Mouse (Mus musculus): ENCODE results near the gene Hemk1. TPM values are rescaled to one million over a fixed set of nuclear protein-coding genes. Genes with fewer than 3 reads are reported as not detected.
A peak's percentile ranks its signal among the peaks of the same experiment; 100 is the strongest.

Gene Hemk1
- 15.2 and 17.2 TPM in 2 replicates for polyA plus RNA-seq (2015; fragmentation: Nextera tagmentation; extraction: Ambion mirVana)

- H3K27ac ChIP-seq (replicated peaks), result peak within 1 kb of the TSS; percentile 79
- ATAC-seq (ENCODE audit: low FRiP score, low read depth), result peak; percentile 80
- WGBS, result 3% methylated on average over 30 of the region's 30 CpGs
- peak within 1 kb of the TSS; percentile 92 for H3K4me2 ChIP-seq
- H3K9ac ChIP-seq, result peak within 1 kb of the TSS; percentile 73
- no peaks in the 10 kb centered on the region for H3K9me3 ChIP-seq
- peaks cover 50% of the 10 kb centered on the region for H3K4me1 ChIP-seq (replicated peaks)
- H3K27me3 ChIP-seq, result no peaks in the 10 kb centered on the region
- H3K36me3 ChIP-seq, result no peaks in the 10 kb centered on the region
- peak within 1 kb of the TSS; percentile 53 for H3K4me3 ChIP-seq
These were observed at the start of gene Hemk1 for GRCm38 (mm10) chr9:107338172-107338883. Gene Hemk1, minus strand, starts transcription at chr9:107338350.

- ATAC-seq (ENCODE audit: low FRiP score, low read depth), result no peak
- Histone ChIP-seq H3K4me2 (no peak overlapping the region), H3K36me3 (no peaks in the 10 kb centered on the region), H3K4me1 (replicated peaks) (peaks cover 8% of the 10 kb centered on the region; the same call in 1 of the 2 replicates), H3K4me3 (no peak overlapping the region), H3K9ac (no peak overlapping the region), H3K9me3 (no peaks in the 10 kb centered on the region), H3K27me3 (no peaks in the 10 kb centered on the region), H3K27ac (replicated peaks) (no peak overlapping the region)
- WGBS, result 75% methylated on average over 3 of the region's 3 CpGs
These were observed 49.6 kb upstream of the Hemk1 start for GRCm38 (mm10) chr9:107387708-107388107.

GRCm38 (mm10) chr9:107386722-107387121 is 48.6 kb upstream of the Hemk1 start:
- Histone ChIP-seq H3K4me2 (no peak overlapping the region), H3K4me3 (no peak overlapping the region), H3K27me3 (peaks cover 7% of the 10 kb centered on the region; the same call in 1 of the 2 replicates), H3K9me3 (no peaks in the 10 kb centered on the region), H3K36me3 (no peaks in the 10 kb centered on the region), H3K4me1 (replicated peaks) (peaks cover 13% of the 10 kb centered on the region; the same call in 1 of the 2 replicates), H3K9ac (no peak overlapping the region), H3K27ac (replicated peaks) (no peak overlapping the region)
- ATAC-seq (ENCODE audit: low FRiP score, low read depth), result no peak
- WGBS, result 70% methylated on average over 3 of the region's 3 CpGs

GRCm38 (mm10) chr9:107384396-107384795 is 46.2 kb upstream of the Hemk1 start:
- 18% methylated on average over 3 of the region's 3 CpGs for WGBS
- Histone ChIP-seq H3K4me3 (no peak overlapping the region), H3K36me3 (no peaks in the 10 kb centered on the region), H3K27me3 (peaks cover 23% of the 10 kb centered on the region), H3K9me3 (no peaks in the 10 kb centered on the region), H3K9ac (no peak overlapping the region), H3K27ac (replicated peaks) (no peak overlapping the region), H3K4me2 (no peak overlapping the region), H3K4me1 (replicated peaks) (0 out of 2 replicates have a peak, but pooled peaks cover 7% of the 10 kb centered on the region)
- ATAC-seq (ENCODE audit: low FRiP score, low read depth), result no peak

GRCm38 (mm10) chr9:107381723-107382122 is 43.6 kb upstream of the Hemk1 start:
- peaks cover 26% of the 10 kb centered on the region for H3K4me1 ChIP-seq (replicated peaks)
- no peak overlapping the region for H3K4me3 ChIP-seq
- ATAC-seq (ENCODE audit: low FRiP score, low read depth), result no peak
- H3K4me2 ChIP-seq, result no peak overlapping the region
- H3K9me3 ChIP-seq, result no peaks in the 10 kb centered on the region
- no peaks in the 10 kb centered on the region for H3K36me3 ChIP-seq
- H3K27me3 ChIP-seq, result peaks cover 26% of the 10 kb centered on the region
- H3K27ac ChIP-seq (replicated peaks), result no peak overlapping the region
- no peak overlapping the region for H3K9ac ChIP-seq
- WGBS, result 15% methylated on average over 8 of the region's 8 CpGs

- Histone ChIP-seq H3K27ac (replicated peaks) (peak overlapping the region; percentile 78), H3K4me1 (replicated peaks) (peaks cover 34% of the 10 kb centered on the region), H3K36me3 (no peaks in the 10 kb centered on the region), H3K4me3 (peak overlapping the region; percentile 35), H3K9me3 (no peaks in the 10 kb centered on the region), H3K4me2 (peak overlapping the region; percentile 64), H3K27me3 (peaks cover 26% of the 10 kb centered on the region), H3K9ac (peak overlapping the region; percentile 25)
- peak; percentile 70 for ATAC-seq (ENCODE audit: low FRiP score, low read depth)
- under 1% methylated on average over 35 of the region's 35 CpGs for WGBS
These were observed 39.9 kb upstream of the Hemk1 start for GRCm38 (mm10) chr9:107377961-107378512.

- WGBS, result 12% methylated on average over 5 of the region's 5 CpGs
- Histone ChIP-seq H3K4me2 (no peak overlapping the region), H3K9ac (no peak overlapping the region), H3K27me3 (peaks cover 10% of the 10 kb centered on the region; the same call in 1 of the 2 replicates), H3K4me1 (replicated peaks) (peaks cover 29% of the 10 kb centered on the region), H3K9me3 (no peaks in the 10 kb centered on the region), H3K4me3 (no peak overlapping the region), H3K36me3 (no peaks in the 10 kb centered on the region), H3K27ac (replicated peaks) (no peak overlapping the region)
- ATAC-seq (ENCODE audit: low FRiP score, low read depth), result no peak
These were observed 37.3 kb upstream of the Hemk1 start for GRCm38 (mm10) chr9:107375451-107375850.

- H3K4me2 ChIP-seq, result no peak overlapping the region
- WGBS, result 7% methylated on average over 8 of the region's 8 CpGs
- no peak overlapping the region for H3K4me3 ChIP-seq
- H3K9ac ChIP-seq, result no peak overlapping the region
- ATAC-seq (ENCODE audit: low FRiP score, low read depth), result no peak
- no peak overlapping the region for H3K27ac ChIP-seq (replicated peaks)
- peaks cover 4% of the 10 kb centered on the region; the same call in 1 of the 2 replicates for H3K27me3 ChIP-seq
- H3K36me3 ChIP-seq, result no peaks in the 10 kb centered on the region
- no peaks in the 10 kb centered on the region for H3K9me3 ChIP-seq
- H3K4me1 ChIP-seq (replicated peaks), result peaks cover 32% of the 10 kb centered on the region
These were observed 36.5 kb upstream of the Hemk1 start for GRCm38 (mm10) chr9:107374623-107375022.

- Histone ChIP-seq H3K36me3 (no peaks in the 10 kb centered on the region), H3K4me2 (no peak overlapping the region), H3K27me3 (peaks cover 3% of the 10 kb centered on the region; the same call in 1 of the 2 replicates), H3K4me3 (no peak overlapping the region), H3K27ac (replicated peaks) (no peak overlapping the region), H3K4me1 (replicated peaks) (peaks cover 18% of the 10 kb centered on the region), H3K9ac (no peak overlapping the region), H3K9me3 (no peaks in the 10 kb centered on the region)
- WGBS, result 48% methylated on average over 4 of the region's 4 CpGs
- peak; percentile 33 for ATAC-seq (ENCODE audit: low FRiP score, low read depth)
These were observed 34.3 kb upstream of the Hemk1 start for GRCm38 (mm10) chr9:107372441-107372840.

GRCm38 (mm10) chr9:107370106-107370463 is 31.9 kb upstream of the Hemk1 start:
- no peaks in the 10 kb centered on the region for H3K36me3 ChIP-seq
- H3K9me3 ChIP-seq, result no peaks in the 10 kb centered on the region
- H3K4me1 ChIP-seq (replicated peaks), result peaks cover 12% of the 10 kb centered on the region
- 0 out of 2 replicates have a peak overlapping the region, but pooled peaks have one; percentile 10 for H3K27ac ChIP-seq (replicated peaks)
- H3K9ac ChIP-seq, result no peak overlapping the region
- H3K4me2 ChIP-seq, result no peak overlapping the region
- 0 out of 2 replicates have a peak, but pooled peaks cover 6% of the 10 kb centered on the region for H3K27me3 ChIP-seq
- ATAC-seq (ENCODE audit: low FRiP score, low read depth), result no peak
- 13% methylated on average over 4 of the region's 4 CpGs for WGBS
- no peak overlapping the region for H3K4me3 ChIP-seq

- no peak overlapping the region for H3K4me3 ChIP-seq
- H3K4me2 ChIP-seq, result no peak overlapping the region
- H3K27me3 ChIP-seq, result 0 out of 2 replicates have a peak, but pooled peaks cover 6% of the 10 kb centered on the region
- ATAC-seq (ENCODE audit: low FRiP score, low read depth), result no peak
- WGBS, result 40% methylated on average over 10 of the region's 10 CpGs
- no peaks in the 10 kb centered on the region for H3K36me3 ChIP-seq
- H3K27ac ChIP-seq (replicated peaks), result 0 out of 2 replicates have a peak overlapping the region, but pooled peaks have one; percentile 5
- no peak overlapping the region for H3K9ac ChIP-seq
- H3K4me1 ChIP-seq (replicated peaks), result peaks cover 7% of the 10 kb centered on the region
- no peaks in the 10 kb centered on the region for H3K9me3 ChIP-seq
These were observed 31.3 kb upstream of the Hemk1 start for GRCm38 (mm10) chr9:107369270-107370105.

All from hindbrain, embryonic 15.5 days (tissue).